Mouse (Mus musculus) kidney, postnatal 36 days (tissue): ENCODE results near the gene Gm8439.

Experiments
- DNase-seq, 2 experiments: peaks; one replicate each; pipeline ENCODE4 v3.0.0; 2021 to 2022; ENCODE audit warnings: mixed read lengths in 2 of 2

Gm8439 gene

GRCm38 (mm10) chr4:120613691-120614329, 25.3 kb downstream of the Gm8439 start:
- DNase-seq: peak; percentile 27 to 39

GRCm38 (mm10) chr4:120614644-120615043, 26.1 kb downstream of the Gm8439 start:
- no peak for DNase-seq

- DNase-seq: peak; percentile 29 to 74
Observed at GRCm38 (mm10) chr4:120615528-120616081, 27.1 kb downstream of the Gm8439 start.

- DNase-seq: no peak
Observed at GRCm38 (mm10) chr4:120616199-120617025, 27.9 kb downstream of the Gm8439 start.

- DNase-seq: no peak
Observed at GRCm38 (mm10) chr4:120627728-120628127, 39.2 kb downstream of the Gm8439 start.

GRCm38 (mm10) chr4:120630218-120630931, 41.8 kb downstream of the Gm8439 start:
- DNase-seq: no peak

GRCm38 (mm10) chr4:120631828-120632227, 43.3 kb downstream of the Gm8439 start:
- no peak for DNase-seq

GRCm38 (mm10) chr4:120635351-120635750, 46.8 kb downstream of the Gm8439 start:
- no peak for DNase-seq

GRCm38 (mm10) chr4:120641946-120642345, 53.4 kb downstream of the Gm8439 start:
- no peak for DNase-seq

GRCm38 (mm10) chr4:120643899-120644298, 55.4 kb downstream of the Gm8439 start:
- no peak for DNase-seq

GRCm38 (mm10) chr4:120649369-120650207, 61.0 kb downstream of the Gm8439 start:
- DNase-seq: peak in 1 of 2 experiments; percentile 19

- DNase-seq: no peak
Observed at GRCm38 (mm10) chr4:120650208-120650592, 61.7 kb downstream of the Gm8439 start.

- DNase-seq: no peak
Observed at GRCm38 (mm10) chr4:120655898-120656297, 67.4 kb downstream of the Gm8439 start.
